Mouse (Mus musculus) MEL (cell line): ENCODE data around the gene Accs. TPM values are rescaled to one million over a fixed set of nuclear protein-coding genes. Genes with fewer than 3 reads are reported as not detected.

Source experiments
- DNase-seq: peaks from one replicate; pipeline ENCODE4 v3.0.0; 2011; ENCODE audit warnings: low read depth, low spot score
- H3K27ac ChIP-seq: 2 replicates; pipeline ENCODE4 v1.5.1; 2012; ENCODE audit warnings: low read depth, mild to moderate bottlenecking, control low read depth, low read length, moderate library complexity; ENCODE audit not compliant: control insufficient read depth
- H3K27me3 ChIP-seq, 2 experiments: fragments of 150-350 bp in 1 of 2; sonication (generic) in 1 of 2; 2 replicates each; pipeline ENCODE4 v1.6.1; 2012; ENCODE audit warnings: low read length in 2 of 2, mild to moderate bottlenecking in 2 of 2, improper control_type of control experiment in 1 of 2, moderate library complexity in 1 of 2; ENCODE audit not compliant: insufficient read depth in 2 of 2, control insufficient read depth in 1 of 2
- H3K36me3 ChIP-seq, 2 experiments: 2 replicates each; pipeline ENCODE4 v1.6.1; 2012 to 2014; ENCODE audit warnings: low read length in 2 of 2, improper control_type of control experiment in 1 of 2, inconsistent platforms in 1 of 2, mild to moderate bottlenecking in 1 of 2; ENCODE audit not compliant: insufficient read depth in 2 of 2, control insufficient read depth in 1 of 2
- H3K4me1 ChIP-seq, 2 experiments: fragments of 150-350 bp in 1 of 2; sonication (generic) in 1 of 2; 2 replicates each; pipeline ENCODE4 v1.6.1; 2012; ENCODE audit warnings: low read length in 2 of 2, improper control_type of control experiment in 1 of 2, mild to moderate bottlenecking in 1 of 2; ENCODE audit not compliant: insufficient read depth in 2 of 2, control insufficient read depth in 1 of 2
- H3K4me3 ChIP-seq, 2 experiments: fragments of 150-350 bp in 1 of 2; sonication (generic) in 1 of 2; 2 replicates each; pipeline ENCODE4 v1.5.1; 2012; ENCODE audit warnings: low read depth in 2 of 2, low read length in 2 of 2, mild to moderate bottlenecking in 2 of 2, moderate library complexity in 2 of 2, control low read depth in 1 of 2, improper control_type of control experiment in 1 of 2; ENCODE audit not compliant: control insufficient read depth in 1 of 2, insufficient read depth in 1 of 2
- H3K79me2 ChIP-seq: 2 replicates; pipeline ENCODE4 v1.6.1; 2012; ENCODE audit warnings: mild to moderate bottlenecking, low read length, moderate library complexity; ENCODE audit not compliant: control insufficient read depth, poor library complexity, insufficient read depth
- H3K9ac ChIP-seq: 2 replicates; pipeline ENCODE4 v1.6.1; 2012; ENCODE audit warnings: low read depth, mild to moderate bottlenecking, control low read depth, low read length, moderate library complexity; ENCODE audit not compliant: control insufficient read depth, poor library complexity, severe bottlenecking
- H3K9me3 ChIP-seq: fragments of 150-350 bp; sonication (generic); replicated peaks from 2 replicates; pipeline ENCODE4 v1.6.1; 2012; ENCODE audit warnings: mild to moderate bottlenecking, low read length, improper control_type of control experiment, moderate library complexity; ENCODE audit not compliant: insufficient read depth
- BHLHE40 ChIP-seq: IDR thresholded peaks from 2 replicates; pipeline ENCODE4 v1.6.1; 2012; ENCODE audit warnings: low read depth, mild to moderate bottlenecking, inconsistent platforms, low read length, improper control_type of control experiment, borderline replicate concordance
- E2F4 ChIP-seq: IDR thresholded peaks from 2 replicates; pipeline ENCODE4 v1.6.1; 2011; ENCODE audit warnings: low read depth, low read length, improper control_type of control experiment, borderline replicate concordance
- EP300 ChIP-seq, 2 experiments: IDR thresholded peaks; 2 replicates each; pipeline ENCODE4 v1.6.1; 2011; ENCODE audit warnings: improper control_type of control experiment in 2 of 2, low read length in 2 of 2, low read depth in 1 of 2, mild to moderate bottlenecking in 1 of 2
- ETS1 ChIP-seq: IDR thresholded peaks from 2 replicates; pipeline ENCODE4 v1.6.1; 2012; ENCODE audit warnings: low read depth, mild to moderate bottlenecking, inconsistent platforms, low read length, improper control_type of control experiment, moderate library complexity
- GATA1 ChIP-seq: IDR thresholded peaks from 2 replicates; pipeline ENCODE4 v1.6.1; 2011; ENCODE audit warnings: low read depth, low read length, improper control_type of control experiment
- HCFC1 ChIP-seq: IDR thresholded peaks from 2 replicates; pipeline ENCODE4 v1.6.1; 2012; ENCODE audit warnings: low read depth, mild to moderate bottlenecking, inconsistent platforms, low read length, improper control_type of control experiment, moderate library complexity
- JUND ChIP-seq: IDR thresholded peaks from 2 replicates; pipeline ENCODE4 v1.6.1; 2011; ENCODE audit warnings: low read depth, mild to moderate bottlenecking, improper control_type of control experiment, low read length
- MAFK ChIP-seq: IDR thresholded peaks from 2 replicates; pipeline ENCODE4 v1.6.1; 2011; ENCODE audit warnings: low read depth, mild to moderate bottlenecking, low read length, improper control_type of control experiment, borderline replicate concordance
- MAX ChIP-seq: IDR thresholded peaks from 2 replicates; pipeline ENCODE4 v1.6.1; 2011; ENCODE audit warnings: low read length, improper control_type of control experiment
- MAZ ChIP-seq: IDR thresholded peaks from 2 replicates; pipeline ENCODE4 v1.6.1; 2012; ENCODE audit warnings: low read depth, mild to moderate bottlenecking, inconsistent platforms, low read length, improper control_type of control experiment
- MEF2A ChIP-seq: IDR thresholded peaks from 2 replicates; pipeline ENCODE4 v1.6.1; 2014; ENCODE audit warnings: low read depth, mild to moderate bottlenecking, inconsistent platforms, low read length, improper control_type of control experiment; ENCODE audit not compliant: poor library complexity, insufficient replicate concordance, severe bottlenecking; ENCODE audit errors: extremely low read depth
- MYB ChIP-seq: IDR thresholded peaks from 2 replicates; pipeline ENCODE4 v1.6.1; 2011; ENCODE audit warnings: mild to moderate bottlenecking, low read depth, low read length, improper control_type of control experiment
- MYC ChIP-seq: IDR thresholded peaks from 2 replicates; pipeline ENCODE4 v1.6.1; 2011; ENCODE audit warnings: low read depth, mild to moderate bottlenecking, low read length, improper control_type of control experiment, moderate library complexity
- POLR2A ChIP-seq, 2 experiments: IDR thresholded peaks; 2 replicates each; pipeline ENCODE4 v1.6.1; 2011 to 2012; ENCODE audit warnings: low read length in 2 of 2, mild to moderate bottlenecking in 2 of 2, control low read depth in 1 of 2, improper control_type of control experiment in 1 of 2, low read depth in 1 of 2, moderate library complexity in 1 of 2; ENCODE audit not compliant: control insufficient read depth in 1 of 2, insufficient read depth in 1 of 2, poor library complexity in 1 of 2
- RAD21 ChIP-seq: IDR thresholded peaks from 2 replicates; pipeline ENCODE4 v1.6.1; 2011; ENCODE audit warnings: mild to moderate bottlenecking, low read depth, low read length, improper control_type of control experiment
- RCOR1 ChIP-seq: IDR thresholded peaks from 2 replicates; pipeline ENCODE4 v1.6.1; 2012; ENCODE audit warnings: low read depth, mild to moderate bottlenecking, inconsistent platforms, low read length, improper control_type of control experiment
- SIN3A ChIP-seq: IDR thresholded peaks from 2 replicates; pipeline ENCODE4 v1.6.1; 2012; ENCODE audit warnings: low read length, improper control_type of control experiment, inconsistent platforms
- SMC3 ChIP-seq: IDR thresholded peaks from 2 replicates; pipeline ENCODE4 v1.6.1; 2011; ENCODE audit warnings: low read depth, low read length, improper control_type of control experiment
- TAL1 ChIP-seq: IDR thresholded peaks from 2 replicates; pipeline ENCODE4 v1.6.1; 2012; ENCODE audit warnings: mild to moderate bottlenecking, inconsistent platforms, low read length, moderate library complexity, mixed read lengths
- TBP ChIP-seq: IDR thresholded peaks from 2 replicates; pipeline ENCODE4 v1.8.0; 2011; ENCODE audit warnings: low read depth, low read length, improper control_type of control experiment
- TCF12 ChIP-seq: IDR thresholded peaks from 2 replicates; pipeline ENCODE4 v1.6.1; 2014; ENCODE audit warnings: low read depth, mild to moderate bottlenecking, inconsistent platforms, low read length, improper control_type of control experiment, moderate library complexity
- USF1 ChIP-seq: IDR thresholded peaks from 2 replicates; pipeline ENCODE4 v1.6.1; 2014; ENCODE audit warnings: low read depth, mild to moderate bottlenecking, inconsistent platforms, low read length, improper control_type of control experiment, moderate library complexity
- polyA plus RNA-seq, 2 experiments: library from polyadenylated mRNA; stranded (reverse) in 1 of 2; unstranded in 1 of 2; fragments of >175 nt in 1 of 2; fragments of >200 nt in 1 of 2; gene quantifications; 2 replicates each; pipeline versions ENCODE4 v1.2.1 to v1.2.4; 2012; ENCODE audit warnings: low replicate concordance in 2 of 2, low read depth in 1 of 2; ENCODE audit not compliant: insufficient read length in 2 of 2, insufficient read depth in 1 of 2, missing spikeins in 1 of 2
- total RNA-seq: library from RNA; depleted of rRNA; stranded (reverse); fragments of 300-350 nt; gene quantifications from 2 replicates; pipeline ENCODE4 v1.2.3, GENCODE M21; 2012

Gene Accs
- total and polyA plus RNA-seq, 3 experiments, result 1.0 to 4.5 TPM; not detected in 1

- Histone ChIP-seq H3K27me3 (no peaks in the 10 kb centered on the region), H3K4me1 (no peaks in the 10 kb centered on the region), H3K9ac (no peak overlapping the region), H3K79me2 (no peaks in the 10 kb centered on the region), H3K27ac (no peak overlapping the region), H3K36me3 (peaks cover 0 to 2% of the 10 kb centered on the region in 2 experiments; a peak in 1 of 4 replicates), H3K4me3 (no peak overlapping the region), H3K9me3 (no peaks in the 10 kb centered on the region)
- TF ChIP-seq TAL1, result no peak
- TF ChIP-seq TBP, result no peak
- TF ChIP-seq MYC, result no peak
- TF ChIP-seq MYB, result no peak
- TF ChIP-seq BHLHE40, result no peak
- no peak for TF ChIP-seq JUND
- TF ChIP-seq HCFC1, result no peak
- TF ChIP-seq GATA1, result no peak
- no peak for DNase-seq
Measured at GRCm38 (mm10) chr2:93794375-93794774, 55.4 kb downstream of the Accs start.

- Histone ChIP-seq H3K36me3 (peaks cover 0 to 2% of the 10 kb centered on the region in 2 experiments; a peak in 1 of 4 replicates), H3K4me3 (no peak overlapping the region), H3K79me2 (no peaks in the 10 kb centered on the region), H3K4me1 (no peaks in the 10 kb centered on the region), H3K9ac (no peak overlapping the region), H3K27me3 (no peaks in the 10 kb centered on the region), H3K27ac (no peak overlapping the region), H3K9me3 (no peaks in the 10 kb centered on the region)
- no peak for DNase-seq
- no peak for TF ChIP-seq MEF2A
- no peak for TF ChIP-seq RCOR1
- TF ChIP-seq MAZ, result no peak
- TF ChIP-seq SMC3, result no peak
- no peak for TF ChIP-seq SIN3A
- TF ChIP-seq HCFC1, result no peak
- TF ChIP-seq RAD21, result no peak
- TF ChIP-seq MAX, result no peak
- TF ChIP-seq TCF12, result no peak
- TF ChIP-seq E2F4, result no peak
- TF ChIP-seq ETS1, result no peak
- TF ChIP-seq EP300 (IDR thresholded peaks at IDR 0.05; ENCODE audit: low read depth in 1 of 2, low read length in 2 of 2), result no peak
- no peak for TF ChIP-seq POLR2A (IDR thresholded peaks at IDR 0.05; ENCODE audit: control insufficient read depth in 1 of 2, insufficient read depth in 1 of 2, low read depth in 1 of 2, low read length in 2 of 2, poor library complexity in 1 of 2)
- TF ChIP-seq MAFK, result no peak
- no peak for TF ChIP-seq USF1
Measured at GRCm38 (mm10) chr2:93791516-93792499, 57.9 kb downstream of the Accs start.
